Mouse (Mus musculus) 3134 (cell line): ENCODE results near the gene Lsm6.
"Not testable (repeated sequence)": the region's sequence is repeated elsewhere in the genome, so short reads cannot be mapped to it uniquely, and the experiment has no call there.

Experiments used
- DNase-seq: peaks from one replicate; pipeline ENCODE4 v3.0.0-alpha.2; 2011; ENCODE audit warnings: low spot score; ENCODE audit not compliant: insufficient read length; ENCODE audit errors: extremely low read depth

Gene Lsm6

GRCm38 (mm10) chr8:78820673-78821310 is at the start of gene Lsm6:
TSS of gene Lsm6 (minus strand) at chr8:78821140.
- peak; percentile 93 for DNase-seq

- DNase-seq = no peak
Measured at GRCm38 (mm10) chr8:78867036-78867435, 46.1 kb upstream of the Lsm6 start.

GRCm38 (mm10) chr8:78863001-78863400 is 42.1 kb upstream of the Lsm6 start:
- DNase-seq = no peak

GRCm38 (mm10) chr8:78862046-78862445 is 41.1 kb upstream of the Lsm6 start:
- DNase-seq = no peak

GRCm38 (mm10) chr8:78860789-78861188 is 39.8 kb upstream of the Lsm6 start:
- DNase-seq = no peak

- DNase-seq = no peak
Measured at GRCm38 (mm10) chr8:78857421-78857820, 36.5 kb upstream of the Lsm6 start.

- DNase-seq = no peak
Measured at GRCm38 (mm10) chr8:78852279-78852678, 31.3 kb upstream of the Lsm6 start.

- no peak for DNase-seq
Measured at GRCm38 (mm10) chr8:78847240-78847639, 26.3 kb upstream of the Lsm6 start.

- DNase-seq = no peak
Measured at GRCm38 (mm10) chr8:78844559-78844958, 23.6 kb upstream of the Lsm6 start.

- DNase-seq = no peak
Measured at GRCm38 (mm10) chr8:78838656-78839413, 17.9 kb upstream of the Lsm6 start.

GRCm38 (mm10) chr8:78836091-78836490 is 15.2 kb upstream of the Lsm6 start:
- DNase-seq = no peak

- no peak for DNase-seq
Measured at GRCm38 (mm10) chr8:78828414-78828813, 7.5 kb upstream of the Lsm6 start.

- DNase-seq = no peak
Measured at GRCm38 (mm10) chr8:78824515-78824914, 3.6 kb upstream of the Lsm6 start.

- not testable (repeated sequence) for DNase-seq
Measured at GRCm38 (mm10) chr8:78819973-78820372, 967 bp downstream of the Lsm6 start.

GRCm38 (mm10) chr8:78814743-78815142 is 6.2 kb downstream of the Lsm6 start:
- DNase-seq = no peak

GRCm38 (mm10) chr8:78813021-78813420 is 7.9 kb downstream of the Lsm6 start:
- DNase-seq = no peak

- DNase-seq = no peak
Measured at GRCm38 (mm10) chr8:78812446-78812845, 8.5 kb downstream of the Lsm6 start.

- no peak for DNase-seq
Measured at GRCm38 (mm10) chr8:78811748-78812147, 9.2 kb downstream of the Lsm6 start.

- no peak for DNase-seq
Measured at GRCm38 (mm10) chr8:78810207-78810675, 10.7 kb downstream of the Lsm6 start.

- no peak for DNase-seq
Measured at GRCm38 (mm10) chr8:78809454-78810206, 11.3 kb downstream of the Lsm6 start.

GRCm38 (mm10) chr8:78808888-78809287 is 12.1 kb downstream of the Lsm6 start:
- no peak for DNase-seq
